Mouse (Mus musculus): ENCODE results near the gene Baz1a. TPM values are rescaled to one million over a fixed set of nuclear protein-coding genes. Genes with fewer than 3 reads are reported as not detected.
"Not testable (repeated sequence)": the region's sequence is repeated elsewhere in the genome, so short reads cannot be mapped to it uniquely, and the experiment has no call there.

The Baz1a gene
- total RNA-seq, 4 experiments from 2014 or later: 0.49 to 4.9 (median 2.1) TPM

- DNase-seq (ENCODE audit: low spot score in 2 of 2): no peak
Observed at GRCm38 (mm10) chr12:55013031-55013430, 1.1 kb downstream of the Baz1a start.

- DNase-seq (ENCODE audit: low spot score in 2 of 2): no peak
Observed at GRCm38 (mm10) chr12:55007361-55008008, 6.7 kb downstream of the Baz1a start.

GRCm38 (mm10) chr12:55006071-55006470 is 8.1 kb downstream of the Baz1a start:
- DNase-seq (ENCODE audit: low spot score in 2 of 2): no peak

GRCm38 (mm10) chr12:55004396-55004795 is 9.8 kb downstream of the Baz1a start:
- DNase-seq (ENCODE audit: low spot score in 2 of 2): no peak

- DNase-seq (ENCODE audit: low spot score in 2 of 2): no peak
Observed at GRCm38 (mm10) chr12:55003843-55004242, 10.3 kb downstream of the Baz1a start.

- not testable (repeated sequence) for DNase-seq (ENCODE audit: low spot score in 2 of 2)
Observed at GRCm38 (mm10) chr12:55002532-55002931, 11.6 kb downstream of the Baz1a start.

GRCm38 (mm10) chr12:54999016-54999690 is 15.0 kb downstream of the Baz1a start:
- no peak for DNase-seq (ENCODE audit: low spot score in 2 of 2)

- no peak for DNase-seq (ENCODE audit: low spot score in 2 of 2)
Observed at GRCm38 (mm10) chr12:54998411-54998810, 15.7 kb downstream of the Baz1a start.

- no peak for DNase-seq (ENCODE audit: low spot score in 2 of 2)
Observed at GRCm38 (mm10) chr12:54996979-54997474, 17.1 kb downstream of the Baz1a start.

GRCm38 (mm10) chr12:54995965-54996364 is 18.2 kb downstream of the Baz1a start:
- DNase-seq (ENCODE audit: low spot score in 2 of 2): no peak

GRCm38 (mm10) chr12:54994418-54994817 is 19.7 kb downstream of the Baz1a start:
- DNase-seq (ENCODE audit: low spot score in 2 of 2): no peak

- DNase-seq (ENCODE audit: low spot score in 2 of 2): no peak
Observed at GRCm38 (mm10) chr12:54994068-54994386, 20.1 kb downstream of the Baz1a start.

- no peak for DNase-seq (ENCODE audit: low spot score in 2 of 2)
Observed at GRCm38 (mm10) chr12:54993246-54994067, 20.7 kb downstream of the Baz1a start.

GRCm38 (mm10) chr12:54992814-54993213 is 21.3 kb downstream of the Baz1a start:
- no peak for DNase-seq (ENCODE audit: low spot score in 2 of 2)

- DNase-seq (ENCODE audit: low spot score in 2 of 2): no peak
Observed at GRCm38 (mm10) chr12:54988323-54988850, 25.8 kb downstream of the Baz1a start.

- no peak for DNase-seq (ENCODE audit: low spot score in 2 of 2)
Observed at GRCm38 (mm10) chr12:54987156-54987555, 27.0 kb downstream of the Baz1a start.

- no peak for DNase-seq (ENCODE audit: low spot score in 2 of 2)
Observed at GRCm38 (mm10) chr12:54986052-54986717, 28.0 kb downstream of the Baz1a start, which contains the start of gene Gm20403. Gene Gm20403, minus strand, starts transcription at chr12:54986529.

- peak in 1 of 2 experiments; percentile 9 for DNase-seq (ENCODE audit: low spot score in 2 of 2)
Observed at GRCm38 (mm10) chr12:54985257-54986051, 28.7 kb downstream of the Baz1a start.

GRCm38 (mm10) chr12:54984701-54985256 is 29.4 kb downstream of the Baz1a start:
- DNase-seq (ENCODE audit: low spot score in 2 of 2): peak in 1 of 2 experiments; percentile 8

Measured in layer of hippocampus, adult 8-10 months (tissue).